Mouse (Mus musculus) C3H10T1/2 (cell line): ENCODE measurements around the gene Faxc. TPM values are rescaled to one million over a fixed set of nuclear protein-coding genes. Genes with fewer than 3 reads are reported as not detected.

ENCODE experiments used
- polyA plus RNA-seq, 2 experiments: library from polyadenylated mRNA; unstranded; fragments of >200 nt; fragmentation: generic; extraction: Trizol; gene quantifications; one replicate each; pipeline ENCODE4 v1.2.1; 2012; ENCODE audit warnings: missing spikeins in 2 of 2

Gene Faxc
- 1 to 10 TPM; 3.0 to 6.3 TPM for polyA plus RNA-seq

GRCm38 (mm10) chr4:21930971-21931771 lies at the start of gene Faxc:
Gene Faxc, plus strand, starts transcription at chr4:21931329.

Other genes starting within 250 kb of the Faxc start
- not detected for gene Prdm13, start 245.4 kb upstream of the Faxc start, polyA plus RNA-seq
- 1 to 10 TPM in 1 of 2 experiments, under 1 TPM in 1; 0.69 to 3.1 TPM for gene Ccnc, start 203.6 kb upstream of the Faxc start, polyA plus RNA-seq
- 1 to 10 TPM in 1 of 2 experiments, under 1 TPM in 1; 0.35 to 1.8 TPM for gene Usp45, start 164.2 kb upstream of the Faxc start, polyA plus RNA-seq
- 1 to 10 TPM in 1 of 2 experiments, under 1 TPM in 1; 0.44 to 4.1 TPM for gene Tstd3, start 164.1 kb upstream of the Faxc start, polyA plus RNA-seq
- 10 to 100 TPM in 1 of 2 experiments, 1 to 10 TPM in 1; 1.3 to 16.9 TPM for gene Pnisr, start 83.7 kb upstream of the Faxc start, polyA plus RNA-seq
- 1 to 10 TPM; 3.6 to 6.4 TPM for gene Coq3, start 51.7 kb upstream of the Faxc start, polyA plus RNA-seq